Mouse (Mus musculus): Measurements from ENCODE around the gene Isg20l2. TPM values are rescaled to one million over a fixed set of nuclear protein-coding genes. Genes with fewer than 3 reads are reported as not detected.

Isg20l2 gene
- polyA plus RNA-seq, 1 experiment from 2014 or later: 40.4 TPM

GRCm38 (mm10) chr3:87929341-87930077 is 605 bp upstream of the Isg20l2 start:
- peak overlapping the region; percentile 93 for H3K27ac ChIP-seq
- H3K9ac ChIP-seq (ENCODE audit: low read depth, low read length): peak overlapping the region; percentile 87
- no peak for TF ChIP-seq CTCF (IDR thresholded peaks at IDR 0.05; ENCODE audit: low read depth)
- peaks cover 7% of the 10 kb centered on the region; the same call in 1 of the 2 replicates for H3K4me1 ChIP-seq (replicated peaks; ENCODE audit: insufficient read depth, low read length)
- no peaks in the 10 kb centered on the region for H3K9me3 ChIP-seq (replicated peaks; ENCODE audit: low read length)
- H3K4me3 ChIP-seq (replicated peaks; ENCODE audit: low read depth, low read length): peak overlapping the region; percentile 80
- DNase-seq (ENCODE audit: low spot score) (no peak), ATAC-seq (replicated peaks; ENCODE audit: low FRiP score, low read depth) (peak; percentile 40)
- peaks cover 29% of the 10 kb centered on the region for H3K36me3 ChIP-seq (ENCODE audit: insufficient read depth, low read length)
- peak overlapping the region; percentile 84 for H3K4me2 ChIP-seq (ENCODE audit: low read length)
- WGBS: 3% methylated on average over 26 of the region's 26 CpGs
- H3K27me3 ChIP-seq (ENCODE audit: insufficient read depth, low read length): no peaks in the 10 kb centered on the region

GRCm38 (mm10) chr3:87934026-87934425 is 3.9 kb downstream of the Isg20l2 start:
- Histone ChIP-seq H3K9me3 (replicated peaks; ENCODE audit: low read length) (no peaks in the 10 kb centered on the region), H3K9ac (ENCODE audit: low read depth, low read length) (no peak overlapping the region), H3K4me1 (replicated peaks; ENCODE audit: insufficient read depth, low read length) (peaks cover 7% of the 10 kb centered on the region; the same call in 1 of the 2 replicates), H3K27me3 (ENCODE audit: insufficient read depth, low read length) (no peaks in the 10 kb centered on the region), H3K4me2 (ENCODE audit: low read length) (no peak overlapping the region), H3K27ac (no peak overlapping the region), H3K36me3 (ENCODE audit: insufficient read depth, low read length) (peaks cover 31% of the 10 kb centered on the region), H3K4me3 (replicated peaks; ENCODE audit: low read depth, low read length) (no peak overlapping the region)
- DNase-seq (ENCODE audit: low spot score) (no peak), ATAC-seq (replicated peaks; ENCODE audit: low FRiP score, low read depth) (no peak)
- no peak for TF ChIP-seq CTCF (IDR thresholded peaks at IDR 0.05; ENCODE audit: low read depth)
- 79% methylated on average over 5 of the region's 5 CpGs for WGBS

- Histone ChIP-seq H3K9ac (ENCODE audit: low read depth, low read length) (no peak overlapping the region), H3K27ac (no peak overlapping the region; the same call in 1 of the 2 replicates), H3K4me2 (ENCODE audit: low read length) (no peak overlapping the region), H3K27me3 (ENCODE audit: insufficient read depth, low read length) (no peaks in the 10 kb centered on the region), H3K36me3 (ENCODE audit: insufficient read depth, low read length) (peaks cover 36% of the 10 kb centered on the region), H3K4me3 (replicated peaks; ENCODE audit: low read depth, low read length) (no peak overlapping the region), H3K9me3 (replicated peaks; ENCODE audit: low read length) (no peaks in the 10 kb centered on the region), H3K4me1 (replicated peaks; ENCODE audit: insufficient read depth, low read length) (peaks cover 7% of the 10 kb centered on the region; the same call in 1 of the 2 replicates)
- 58% methylated on average over 4 of the region's 4 CpGs for WGBS
- DNase-seq (ENCODE audit: low spot score) (no peak), ATAC-seq (replicated peaks; ENCODE audit: low FRiP score, low read depth) (no peak)
- TF ChIP-seq CTCF (IDR thresholded peaks at IDR 0.05; ENCODE audit: low read depth): no peak
Measured at GRCm38 (mm10) chr3:87934501-87934900, 4.4 kb downstream of the Isg20l2 start.

GRCm38 (mm10) chr3:87935201-87935600 is 5.1 kb downstream of the Isg20l2 start:
- no peak overlapping the region for H3K27ac ChIP-seq
- H3K27me3 ChIP-seq (ENCODE audit: insufficient read depth, low read length): no peaks in the 10 kb centered on the region
- H3K9ac ChIP-seq (ENCODE audit: low read depth, low read length): no peak overlapping the region
- 71% methylated on average over 4 of the region's 4 CpGs for WGBS
- no peak overlapping the region for H3K4me3 ChIP-seq (replicated peaks; ENCODE audit: low read depth, low read length)
- peaks cover 7% of the 10 kb centered on the region; the same call in 1 of the 2 replicates for H3K4me1 ChIP-seq (replicated peaks; ENCODE audit: insufficient read depth, low read length)
- no peaks in the 10 kb centered on the region for H3K9me3 ChIP-seq (replicated peaks; ENCODE audit: low read length)
- ATAC-seq (replicated peaks; ENCODE audit: low FRiP score, low read depth) (0 out of 2 replicates have a peak, but pooled peaks have one; percentile 16), DNase-seq (ENCODE audit: low spot score) (no peak)
- no peak overlapping the region for H3K4me2 ChIP-seq (ENCODE audit: low read length)
- no peak for TF ChIP-seq CTCF (IDR thresholded peaks at IDR 0.05; ENCODE audit: low read depth)
- peaks cover 43% of the 10 kb centered on the region for H3K36me3 ChIP-seq (ENCODE audit: insufficient read depth, low read length)

- peaks cover 47% of the 10 kb centered on the region for H3K36me3 ChIP-seq (ENCODE audit: insufficient read depth, low read length)
- no peak overlapping the region for H3K4me3 ChIP-seq (replicated peaks; ENCODE audit: low read depth, low read length)
- no peak overlapping the region for H3K4me2 ChIP-seq (ENCODE audit: low read length)
- no peaks in the 10 kb centered on the region for H3K9me3 ChIP-seq (replicated peaks; ENCODE audit: low read length)
- H3K9ac ChIP-seq (ENCODE audit: low read depth, low read length): no peak overlapping the region
- WGBS: 98% methylated on average over 2 of the region's 2 CpGs
- H3K4me1 ChIP-seq (replicated peaks; ENCODE audit: insufficient read depth, low read length): peaks cover 6% of the 10 kb centered on the region; the same call in 1 of the 2 replicates
- no peak overlapping the region for H3K27ac ChIP-seq
- peak; percentile 38; the same call in 1 of the 2 replicates for ATAC-seq (replicated peaks; ENCODE audit: low FRiP score, low read depth)
- no peaks in the 10 kb centered on the region for H3K27me3 ChIP-seq (ENCODE audit: insufficient read depth, low read length)
- DNase-seq (ENCODE audit: low spot score): peak; percentile 90
- TF ChIP-seq CTCF (IDR thresholded peaks at IDR 0.05; ENCODE audit: low read depth): peak; percentile 99
Measured at GRCm38 (mm10) chr3:87935776-87936175, 5.7 kb downstream of the Isg20l2 start.

- 0 out of 2 replicates have a peak, but pooled peaks have one; percentile 17 for TF ChIP-seq CTCF (IDR thresholded peaks at IDR 0.05; ENCODE audit: low read depth)
- no peak overlapping the region for H3K4me3 ChIP-seq (replicated peaks; ENCODE audit: low read depth, low read length)
- DNase-seq (ENCODE audit: low spot score) (no peak), ATAC-seq (replicated peaks; ENCODE audit: low FRiP score, low read depth) (no peak)
- no peaks in the 10 kb centered on the region for H3K9me3 ChIP-seq (replicated peaks; ENCODE audit: low read length)
- H3K36me3 ChIP-seq (ENCODE audit: insufficient read depth, low read length): peaks cover 46% of the 10 kb centered on the region
- no peaks in the 10 kb centered on the region for H3K4me1 ChIP-seq (replicated peaks; ENCODE audit: insufficient read depth, low read length)
- no peak overlapping the region for H3K4me2 ChIP-seq (ENCODE audit: low read length)
- no peaks in the 10 kb centered on the region for H3K27me3 ChIP-seq (ENCODE audit: insufficient read depth, low read length)
- WGBS: 63% methylated on average over 5 of the region's 5 CpGs
- H3K9ac ChIP-seq (ENCODE audit: low read depth, low read length): no peak overlapping the region
- H3K27ac ChIP-seq: no peak overlapping the region
Measured at GRCm38 (mm10) chr3:87940611-87941010, 10.5 kb downstream of the Isg20l2 start.
